Mouse (Mus musculus): ENCODE measurements at regions not wholly inside any gene's neighbourhood (a gene's known extent, or its start where the extent isn't known, plus 50 kb on each side); places are given as distances from the start of the nearest gene placed in this dataset.
"Not testable (repeated sequence)": the region's sequence is repeated elsewhere in the genome, so short reads cannot be mapped to it uniquely, and the experiment has no call there.

DNA sequence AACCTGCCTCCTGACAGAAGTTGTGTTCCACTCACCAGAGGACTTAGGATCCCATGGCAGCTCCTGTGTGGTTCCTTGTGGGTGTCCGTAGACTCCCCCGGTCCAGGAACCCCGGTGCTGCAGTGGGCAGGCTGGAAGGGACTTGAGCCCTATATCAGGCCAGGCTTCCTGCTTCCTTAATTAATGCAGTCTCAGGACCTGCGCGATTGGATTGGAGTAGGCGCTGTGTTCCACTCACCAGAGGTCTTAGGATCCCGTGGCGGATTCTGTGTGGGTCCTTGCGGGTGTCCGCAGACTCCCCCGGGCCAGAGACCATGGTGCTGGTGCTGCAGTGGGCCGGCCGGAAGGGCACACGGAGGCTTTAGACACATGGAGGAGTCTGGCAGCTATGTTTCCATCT, 288.7 kb downstream of the Fut8 start:
- ATAC-seq (replicated peaks); H3K9ac ChIP-seq (replicated peaks); H3K4me1 ChIP-seq; H3K9me3 ChIP-seq; H3K27ac ChIP-seq (replicated peaks); H3K4me3 ChIP-seq; H3K27me3 ChIP-seq; H3K36me3 ChIP-seq; H3K4me2 ChIP-seq (replicated peaks): not testable (repeated sequence)
- 95% methylated on average over 14 of the region's 14 CpGs for WGBS

DNA sequence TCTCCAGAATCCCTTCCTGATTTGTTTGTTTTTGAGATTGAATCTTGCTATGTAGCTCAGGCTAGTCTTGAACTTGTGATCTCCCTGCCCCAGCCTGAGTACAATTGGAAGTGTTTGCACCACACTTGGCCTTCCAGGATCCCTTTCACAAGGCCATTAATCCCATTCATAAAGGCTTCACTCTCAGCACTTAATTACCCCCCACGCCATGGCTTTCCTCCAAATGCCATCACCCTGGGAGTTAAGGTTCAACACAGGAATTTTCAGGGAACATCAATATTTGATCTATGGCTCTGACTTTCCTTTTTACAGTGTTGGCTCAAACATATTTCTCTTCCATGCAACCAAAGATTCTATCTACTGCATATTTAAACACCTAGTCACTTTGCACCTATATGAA, 289.6 kb downstream of the Fut8 start:
- Histone ChIP-seq H3K27me3 (no peaks in the 10 kb centered on the region), H3K4me3 (no peak overlapping the region), H3K4me2 (replicated peaks) (no peak overlapping the region), H3K27ac (replicated peaks) (no peak overlapping the region), H3K9me3 (no peaks in the 10 kb centered on the region), H3K9ac (replicated peaks) (no peak overlapping the region), H3K4me1 (peaks cover 6% of the 10 kb centered on the region; the same call in 1 of the 2 replicates), H3K36me3 (no peaks in the 10 kb centered on the region)
- WGBS = 35% methylated on average over 1 of the region's 1 CpGs
- no peak for ATAC-seq (replicated peaks)

GRCm38 (mm10) chr12:77527953-77528865, 290.3 kb downstream of the Fut8 start:
- H3K36me3 ChIP-seq = no peaks in the 10 kb centered on the region
- ATAC-seq (replicated peaks) = no peak

GRCm38 (mm10) chr12:77528868-77529271, 290.9 kb downstream of the Fut8 start:
- no peaks in the 10 kb centered on the region for H3K27me3 ChIP-seq
- H3K4me1 ChIP-seq = peaks cover 6% of the 10 kb centered on the region; the same call in 1 of the 2 replicates
- no peaks in the 10 kb centered on the region for H3K9me3 ChIP-seq
- H3K36me3 ChIP-seq = no peaks in the 10 kb centered on the region
- H3K4me3 ChIP-seq = no peak overlapping the region
- no peak overlapping the region for H3K4me2 ChIP-seq (replicated peaks)
- H3K9ac ChIP-seq (replicated peaks) = no peak overlapping the region
- 55% methylated on average over 8 of the region's 8 CpGs for whole genome bisulfite sequencing
- no peak for ATAC-seq (replicated peaks)
- no peak overlapping the region for H3K27ac ChIP-seq (replicated peaks)

More at GRCm38 (mm10) chr12:77527953-77528865, 290.3 kb downstream of the Fut8 start:
- H3K4me2 ChIP-seq (replicated peaks) = no peak overlapping the region
- peaks cover 6% of the 10 kb centered on the region; the same call in 1 of the 2 replicates for H3K4me1 ChIP-seq
- WGBS = 66% methylated on average over 9 of the region's 9 CpGs
- no peak overlapping the region for H3K27ac ChIP-seq (replicated peaks)
- no peak overlapping the region for H3K4me3 ChIP-seq
- no peaks in the 10 kb centered on the region for H3K27me3 ChIP-seq
- H3K9me3 ChIP-seq = no peaks in the 10 kb centered on the region
- H3K9ac ChIP-seq (replicated peaks) = no peak overlapping the region

DNA sequence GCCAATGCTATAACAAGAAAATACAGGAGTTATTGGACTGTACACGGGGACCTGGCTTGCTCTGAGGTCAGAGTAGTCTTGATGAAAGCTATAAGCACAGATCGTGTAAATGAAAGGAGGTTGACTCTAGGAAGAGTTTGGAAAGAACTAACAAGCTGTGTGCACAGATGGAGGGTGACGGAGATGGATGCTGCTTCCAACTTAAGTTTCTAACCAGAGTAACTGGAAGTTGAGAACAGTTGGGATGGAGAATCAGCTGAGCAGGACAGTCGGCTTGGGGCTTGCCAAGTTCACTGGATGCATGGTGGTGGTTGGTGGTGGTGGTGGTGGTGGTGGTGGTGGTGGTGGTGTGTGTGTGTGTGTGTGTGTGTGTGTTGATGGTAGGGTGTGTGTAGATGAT, 291.5 kb downstream of the Fut8 start:
- no peak for ATAC-seq (replicated peaks)
- Histone ChIP-seq H3K9ac (replicated peaks) (no peak overlapping the region), H3K4me3 (no peak overlapping the region), H3K4me1 (peaks cover 6% of the 10 kb centered on the region; the same call in 1 of the 2 replicates), H3K36me3 (no peaks in the 10 kb centered on the region), H3K27me3 (no peaks in the 10 kb centered on the region), H3K9me3 (no peaks in the 10 kb centered on the region), H3K4me2 (replicated peaks) (no peak overlapping the region), H3K27ac (replicated peaks) (no peak overlapping the region)
- WGBS = 89% methylated on average over 4 of the region's 4 CpGs

DNA sequence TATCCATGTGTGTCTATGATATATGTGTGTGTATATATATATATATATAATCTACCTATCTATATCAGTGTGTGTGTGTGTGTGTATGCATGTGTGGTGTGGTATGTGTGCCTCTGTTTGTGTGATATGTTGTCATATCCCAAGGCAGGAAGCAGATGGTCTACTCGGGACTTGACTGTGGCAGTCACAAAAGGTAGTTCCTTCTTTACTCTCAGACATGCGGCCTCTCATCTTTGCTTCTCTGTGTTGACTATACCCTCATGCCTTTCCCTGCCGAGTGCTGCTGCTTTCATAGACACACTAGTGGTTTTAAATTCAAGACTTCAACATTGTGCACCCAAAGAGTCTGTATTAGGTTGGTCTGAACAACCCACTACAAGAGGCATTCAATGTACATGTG, 292.0 kb downstream of the Fut8 start:
- Histone ChIP-seq H3K4me1 (peaks cover 6% of the 10 kb centered on the region; the same call in 1 of the 2 replicates), H3K27ac (replicated peaks) (no peak overlapping the region), H3K4me3 (no peak overlapping the region), H3K36me3 (no peaks in the 10 kb centered on the region), H3K9me3 (no peaks in the 10 kb centered on the region), H3K27me3 (no peaks in the 10 kb centered on the region), H3K9ac (replicated peaks) (no peak overlapping the region), H3K4me2 (replicated peaks) (no peak overlapping the region)
- ATAC-seq (replicated peaks) = no peak
- WGBS = 95% methylated on average over 3 of the region's 3 CpGs

DNA sequence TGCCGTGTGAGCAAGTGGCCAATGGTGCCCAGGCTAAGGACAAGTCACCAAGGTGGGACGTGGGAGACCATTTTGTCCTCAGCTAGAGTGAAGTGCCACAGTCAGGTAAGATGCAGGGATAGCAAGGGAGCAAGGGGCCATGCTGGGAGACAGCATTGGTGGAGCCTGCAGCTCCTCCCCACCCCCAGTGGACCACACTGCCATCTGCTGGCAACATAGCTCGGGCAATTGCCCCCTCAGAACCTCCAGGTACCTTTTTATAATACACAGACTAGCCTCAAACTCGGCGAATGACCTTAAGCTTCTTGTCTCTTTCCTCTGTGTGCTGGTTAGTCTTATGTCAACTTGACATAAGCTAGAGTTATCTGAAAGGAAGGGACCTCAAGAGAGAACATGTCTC, 293.4 kb downstream of the Fut8 start:
- WGBS = 84% methylated on average over 5 of the region's 5 CpGs
- Histone ChIP-seq H3K36me3 (no peaks in the 10 kb centered on the region), H3K27ac (replicated peaks) (no peak overlapping the region), H3K4me1 (peaks cover 6% of the 10 kb centered on the region; the same call in 1 of the 2 replicates), H3K4me2 (replicated peaks) (no peak overlapping the region), H3K9ac (replicated peaks) (no peak overlapping the region), H3K9me3 (no peaks in the 10 kb centered on the region), H3K27me3 (no peaks in the 10 kb centered on the region), H3K4me3 (no peak overlapping the region)
- ATAC-seq (replicated peaks) = no peak

DNA sequence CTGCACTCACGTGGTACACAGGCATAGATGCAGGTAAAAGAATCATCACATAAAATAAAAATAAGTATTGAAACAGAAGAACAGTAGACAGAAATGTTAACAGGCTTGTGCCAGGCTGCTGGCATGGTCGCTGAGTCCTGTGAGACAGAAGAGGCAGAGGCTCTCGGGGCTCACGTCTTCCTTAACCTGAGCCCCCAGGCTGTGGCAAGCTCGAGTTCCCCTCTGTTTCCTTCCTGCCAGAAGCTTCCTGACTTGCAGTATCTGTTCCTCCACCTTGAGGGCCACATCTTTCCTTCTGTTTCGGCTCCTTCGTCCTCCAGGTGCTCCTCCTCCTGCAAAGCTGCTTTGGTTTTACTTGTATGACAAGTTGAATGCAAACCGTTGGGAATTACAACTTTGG, 294.6 kb downstream of the Fut8 start:
- Histone ChIP-seq H3K36me3 (no peaks in the 10 kb centered on the region), H3K27ac (replicated peaks) (no peak overlapping the region), H3K4me1 (peaks cover 6% of the 10 kb centered on the region; the same call in 1 of the 2 replicates), H3K9ac (replicated peaks) (no peak overlapping the region), H3K4me3 (no peak overlapping the region), H3K4me2 (replicated peaks) (no peak overlapping the region), H3K9me3 (no peaks in the 10 kb centered on the region), H3K27me3 (no peaks in the 10 kb centered on the region)
- WGBS = 90% methylated on average over 8 of the region's 8 CpGs
- no peak for ATAC-seq (replicated peaks)

- Histone ChIP-seq H3K36me3 (no peaks in the 10 kb centered on the region), H3K9me3 (no peaks in the 10 kb centered on the region), H3K4me1 (peaks cover 6% of the 10 kb centered on the region; the same call in 1 of the 2 replicates), H3K4me3 (no peak overlapping the region), H3K9ac (replicated peaks) (no peak overlapping the region), H3K27ac (replicated peaks) (no peak overlapping the region), H3K27me3 (no peaks in the 10 kb centered on the region), H3K4me2 (replicated peaks) (no peak overlapping the region)
- 75% methylated on average over 2 of the region's 2 CpGs for WGBS
- no peak for ATAC-seq (replicated peaks)
Observed at GRCm38 (mm10) chr12:77533606-77534005, 295.7 kb downstream of the Fut8 start.

DNA sequence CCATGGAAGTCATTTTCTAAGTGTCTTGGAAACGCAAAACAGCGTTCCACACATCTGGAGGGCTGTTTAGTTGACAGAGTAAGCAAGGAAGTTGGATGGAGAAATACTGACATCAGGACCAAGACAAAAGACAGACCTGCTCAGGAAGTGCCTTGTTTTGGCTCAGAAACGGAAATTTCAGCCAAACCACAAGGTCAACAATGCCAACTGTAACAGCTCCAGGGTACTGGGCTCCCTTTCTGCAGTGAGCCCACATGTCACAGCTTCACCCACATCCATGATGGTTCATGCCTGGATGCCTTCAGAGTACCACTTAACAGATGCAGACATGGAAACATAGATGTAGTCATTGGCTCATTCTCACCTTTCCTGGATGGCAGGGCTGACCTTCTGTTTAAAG, 296.2 kb downstream of the Fut8 start:
- 73% methylated on average over 3 of the region's 3 CpGs for WGBS
- peaks cover under 1% of the 10 kb centered on the region; the same call in 1 of the 2 replicates for H3K4me1 ChIP-seq
- H3K27me3 ChIP-seq = no peaks in the 10 kb centered on the region
- H3K4me2 ChIP-seq (replicated peaks) = no peak overlapping the region
- H3K36me3 ChIP-seq = no peaks in the 10 kb centered on the region
- ATAC-seq (replicated peaks) = no peak
- no peaks in the 10 kb centered on the region for H3K9me3 ChIP-seq
- H3K27ac ChIP-seq (replicated peaks) = no peak overlapping the region
- no peak overlapping the region for H3K9ac ChIP-seq (replicated peaks)
- H3K4me3 ChIP-seq = no peak overlapping the region

GRCm38 (mm10) chr12:77535147-77535546, 297.2 kb downstream of the Fut8 start:
- no peaks in the 10 kb centered on the region for H3K9me3 ChIP-seq
- H3K9ac ChIP-seq (replicated peaks) = no peak overlapping the region
- no peak overlapping the region for H3K4me3 ChIP-seq
- no peaks in the 10 kb centered on the region for H3K4me1 ChIP-seq
- 73% methylated on average over 3 of the region's 3 CpGs for WGBS
- no peak overlapping the region for H3K27ac ChIP-seq (replicated peaks)
- H3K27me3 ChIP-seq = no peaks in the 10 kb centered on the region
- H3K36me3 ChIP-seq = no peaks in the 10 kb centered on the region
- no peak for ATAC-seq (replicated peaks)
- no peak overlapping the region for H3K4me2 ChIP-seq (replicated peaks)

DNA sequence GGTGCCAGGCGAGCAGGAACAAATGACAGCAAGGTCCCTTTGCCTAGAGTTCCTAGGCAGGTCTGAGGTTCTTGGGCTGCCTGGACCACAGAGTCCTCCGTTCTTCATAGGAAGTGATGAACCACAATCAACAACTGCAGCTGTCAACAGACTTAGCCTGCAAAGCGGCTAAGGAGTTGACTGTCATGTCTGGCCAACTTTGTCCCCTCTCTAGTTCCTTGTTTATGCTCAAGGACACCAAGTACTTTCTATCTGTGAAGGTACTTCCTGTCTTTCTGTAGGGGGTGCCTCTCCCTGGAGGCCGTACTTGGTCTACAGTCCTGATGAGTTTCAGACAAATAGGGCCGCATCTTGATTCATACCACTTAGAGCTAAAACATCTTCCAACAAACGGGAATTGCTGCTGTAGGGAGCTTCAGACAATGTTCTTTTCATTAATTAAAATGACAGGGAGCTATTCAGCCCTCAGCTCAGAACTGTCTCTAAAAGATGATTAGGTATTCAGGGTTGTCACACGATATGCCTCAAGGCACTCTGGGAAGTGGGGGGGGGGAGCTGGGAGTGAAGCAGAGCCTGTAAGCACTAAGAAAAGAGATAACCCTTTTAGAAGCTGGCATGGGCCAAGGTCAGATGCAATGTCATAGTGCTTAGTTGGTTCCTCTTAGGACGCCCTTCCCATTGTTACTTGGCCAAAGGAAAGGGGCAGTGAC, 299.4 kb downstream of the Fut8 start:
- Histone ChIP-seq H3K4me1 (no peaks in the 10 kb centered on the region), H3K9ac (replicated peaks) (no peak overlapping the region), H3K9me3 (no peaks in the 10 kb centered on the region), H3K4me3 (no peak overlapping the region), H3K36me3 (no peaks in the 10 kb centered on the region), H3K27me3 (no peaks in the 10 kb centered on the region), H3K4me2 (replicated peaks) (no peak overlapping the region), H3K27ac (replicated peaks) (no peak overlapping the region)
- no peak for ATAC-seq (replicated peaks)
- 71% methylated on average over 8 of the region's 8 CpGs for WGBS
